Mouse (Mus musculus) left cerebral cortex, postnatal 36 days (tissue): ENCODE measurements around the gene Anapc10. TPM values are rescaled to one million over a fixed set of nuclear protein-coding genes. Genes with fewer than 3 reads are reported as not detected.

Experiments used
- DNase-seq, 2 experiments: peaks; one replicate each; pipeline ENCODE4 v3.0.0; 2021 to 2022; ENCODE audit warnings: low spot score in 2 of 2, mixed read lengths in 1 of 2
- intact Hi-C: fragments of 180-260 bp; cut with DNase I; formaldehyde crosslinking; loops from one replicate; pipeline ENCODE4 v1.15.1; 2025
- total RNA-seq, 2 experiments: library from RNA; stranded (reverse); gene quantifications; 2 replicates each; pipeline ENCODE4 v1.2.3; 2021

Anapc10 gene
- total RNA-seq, 2 experiments from 2014 or later = 5.1 to 8.7 TPM

GRCm38 (mm10) chr8:79806971-79807370 is 95.4 kb downstream of the Anapc10 start:
- intact Hi-C loops = no loop called here

GRCm38 (mm10) chr8:79826534-79826933 is 114.9 kb downstream of the Anapc10 start:
- no peak for DNase-seq
- intact Hi-C loops = no loop called here

More at GRCm38 (mm10) chr8:79806971-79807370, 95.4 kb downstream of the Anapc10 start:
- DNase-seq = no peak

Other genes with a start within 250 kb of the Anapc10 start
- 10 to 100 TPM; 36.6 to 38.6 TPM for gene Otud4, start 72.2 kb upstream of the Anapc10 start, total RNA-seq
- gene Abce1, start 80 bp upstream of the Anapc10 start, total RNA-seq = 10 to 100 TPM; 59.9 to 66.1 TPM